Mouse (Mus musculus) erythroblast, adult 5-6 weeks (primary cell): ENCODE results near the gene Ryr2. TPM values are rescaled to one million over a fixed set of nuclear protein-coding genes. Genes with fewer than 3 reads are reported as not detected.

Experiments used
- ATAC-seq: replicated peaks from 2 replicates; pipeline ENCODE4 v1.8.0; 2016; ENCODE audit warnings: moderate number of reproducible peaks, mild to moderate bottlenecking, moderate TSS enrichment, inconsistent platforms; ENCODE audit not compliant: poor library complexity, low FRiP score, severe bottlenecking
- total RNA-seq, 2 experiments: library from RNA; stranded (forward) in 1 of 2; stranded (reverse) in 1 of 2; fragments of 150-400 nt in 1 of 2; fragments of 200-764, 138-1000 nt in 1 of 2; gene quantifications; 2 replicates each; pipeline versions ENCODE4 v1.2.3 to v1.2.4; 2015 to 2017; ENCODE audit warnings: low replicate concordance in 2 of 2

Gene Ryr2
- total RNA-seq, 2 experiments from 2014 or later, result not detected

- ATAC-seq, result no peak
Observed at GRCm38 (mm10) chr13:11903272-11903671, 203.5 kb downstream of the Ryr2 start.

- ATAC-seq, result no peak
Observed at GRCm38 (mm10) chr13:11902856-11903255, 203.9 kb downstream of the Ryr2 start.

- ATAC-seq, result no peak
Observed at GRCm38 (mm10) chr13:11900631-11901030, 206.1 kb downstream of the Ryr2 start.

GRCm38 (mm10) chr13:11895631-11896030 lies 211.1 kb downstream of the Ryr2 start:
- ATAC-seq, result no peak

- no peak for ATAC-seq
Observed at GRCm38 (mm10) chr13:11891739-11892138, 215.0 kb downstream of the Ryr2 start.

GRCm38 (mm10) chr13:11891115-11891514 lies 215.6 kb downstream of the Ryr2 start:
- ATAC-seq, result no peak

- no peak for ATAC-seq
Observed at GRCm38 (mm10) chr13:11884175-11884574, 222.6 kb downstream of the Ryr2 start.

GRCm38 (mm10) chr13:11882359-11882758 lies 224.4 kb downstream of the Ryr2 start:
- ATAC-seq, result no peak

GRCm38 (mm10) chr13:11880503-11881227 lies 226.1 kb downstream of the Ryr2 start:
- ATAC-seq, result no peak

GRCm38 (mm10) chr13:11879037-11879436 lies 227.7 kb downstream of the Ryr2 start:
- ATAC-seq, result no peak

GRCm38 (mm10) chr13:11874852-11875251 lies 231.9 kb downstream of the Ryr2 start:
- no peak for ATAC-seq

- no peak for ATAC-seq
Observed at GRCm38 (mm10) chr13:11869971-11870370, 236.8 kb downstream of the Ryr2 start.

GRCm38 (mm10) chr13:11869486-11869885 lies 237.3 kb downstream of the Ryr2 start:
- ATAC-seq, result no peak

GRCm38 (mm10) chr13:11868979-11869378 lies 237.8 kb downstream of the Ryr2 start:
- no peak for ATAC-seq

- ATAC-seq, result no peak
Observed at GRCm38 (mm10) chr13:11868056-11868455, 238.7 kb downstream of the Ryr2 start.

GRCm38 (mm10) chr13:11865261-11865660 lies 241.5 kb downstream of the Ryr2 start:
- ATAC-seq, result no peak

- ATAC-seq, result no peak
Observed at GRCm38 (mm10) chr13:11851691-11852090, 255.1 kb downstream of the Ryr2 start.

- no peak for ATAC-seq
Observed at GRCm38 (mm10) chr13:11843889-11844288, 262.9 kb downstream of the Ryr2 start.

- no peak for ATAC-seq
Observed at GRCm38 (mm10) chr13:11837870-11838269, 268.9 kb downstream of the Ryr2 start.

GRCm38 (mm10) chr13:11837152-11837551 lies 269.6 kb downstream of the Ryr2 start:
- ATAC-seq, result no peak

- ATAC-seq, result no peak
Observed at GRCm38 (mm10) chr13:11836304-11837078, 270.3 kb downstream of the Ryr2 start.
